Mouse (Mus musculus): Measurements from ENCODE around the gene Tmem184b.

GRCm38 (mm10) chr15:79344627-79345026, 58.7 kb downstream of the Tmem184b start:
- TF ChIP-seq POLR2A (IDR thresholded peaks at IDR 0.05; ENCODE audit: insufficient read length, low read depth) (no peak), SRF (IDR thresholded peaks at IDR 0.05; ENCODE audit: control insufficient read depth, insufficient read length, low read depth) (no peak), CEBPB (IDR thresholded peaks at IDR 0.05; ENCODE audit: insufficient read depth, poor library complexity, severe bottlenecking) (no peak), USF1 (IDR thresholded peaks at IDR 0.05; ENCODE audit: low read depth) (no peak), MYOD1 (IDR thresholded peaks at IDR 0.05; ENCODE audit: control insufficient read depth in 1 of 3, insufficient read length in 2 of 3, low read depth in 2 of 3) (no peak), E2F4 (IDR thresholded peaks at IDR 0.05; ENCODE audit: insufficient read depth) (no peak), MYOG (IDR thresholded peaks at IDR 0.05; ENCODE audit: control insufficient read depth in 1 of 3, insufficient read depth in 1 of 3, insufficient read length in 2 of 3, low read depth in 2 of 3) (no peak), POLR2AphosphoS2 (IDR thresholded peaks at IDR 0.05; ENCODE audit: insufficient read length, low read depth) (no peak), REST (IDR thresholded peaks at IDR 0.05; ENCODE audit: insufficient read depth, insufficient read length) (no peak), MAX (IDR thresholded peaks at IDR 0.05; ENCODE audit: low read depth) (no peak), TCF12 (IDR thresholded peaks at IDR 0.05; ENCODE audit: insufficient read depth, poor library complexity, severe bottlenecking) (no peak)

Measured in myocyte (in vitro differentiated cells).